9 mouse cellular contexts compared by ENCODE assay signal in genomic region chr8:119557132-119557531, GRCm38 (mm10). TPM values are rescaled to one million over a fixed set of nuclear protein-coding genes. Genes with fewer than 3 reads are reported as not detected.
DNase-seq lines count a peak whose midpoint lies in the region; ATAC-seq and TF ChIP-seq lines count a peak whose summit lies in the region.
"Had no signal": no experiment of that assay in that cellular context is flagged by ENCODE, and none has a peak within 500 bp of the region (broad histone marks: within the 10 kb centered on the region; RNA-seq: fewer than 3 reads in every experiment).

No protein-coding gene starts in this region.

- H3K79me3 ChIP-seq in C2C12 (ENCODE audit: low read depth), result peaks cover 60% of the 10 kb centered on the region

- no peak for TF ChIP-seq POLR2A in heart, adult 2 months (IDR thresholded peaks at IDR 0.05; ENCODE audit: insufficient read depth, low read depth, low read length)

- H3K79me2 ChIP-seq in heart, adult 2 months (replicated peaks; ENCODE audit: control insufficient read depth, insufficient read depth, low read length), result peaks cover 6% of the 10 kb centered on the region; the same call in 1 of the 2 replicates
- peaks cover 63% of the 10 kb centered on the region for H3K79me2 ChIP-seq in C2C12 (ENCODE audit: control insufficient read depth, insufficient read depth)

- TF ChIP-seq EP300 in heart, adult 2 months (IDR thresholded peaks at IDR 0.05; ENCODE audit: insufficient read depth, low read depth, low read length), result no peak

- DNase-seq in heart, adult 2 months, result no peak
- no peak for DNase-seq in heart, postnatal 10 days
- no peak for DNase-seq in forebrain, embryonic 14.5 days (ENCODE audit: low spot score)
- no peak for DNase-seq in right cerebral cortex, postnatal 36 days (ENCODE audit: low spot score in 2 of 2)
- DNase-seq in embryo, embryonic 9.5 days (ENCODE audit: extremely low spot score), result no peak
- DNase-seq in left cerebral cortex, adult 9 months (ENCODE audit: low spot score in 2 of 2), result no peak

- H3K4me1 ChIP-seq in heart, adult 2 months (ENCODE audit: control insufficient read depth, insufficient read depth, low read length), result peaks cover 12% of the 10 kb centered on the region
- peaks cover 18% of the 10 kb centered on the region for H3K4me1 ChIP-seq in forebrain, embryonic 14.5 days (ENCODE audit: control insufficient read depth, insufficient read depth, low read length)
- H3K4me1 ChIP-seq in liver, embryonic 16.5 days (ENCODE audit: control insufficient read depth, low read depth, low read length), result peaks cover 41% of the 10 kb centered on the region

- 42% methylated on average over 9 of the region's 9 CpGs for WGBS in heart, adult 2 months
- WGBS in forebrain, embryonic 14.5 days, result 81% methylated on average over 9 of the region's 9 CpGs
- 52% methylated on average over 9 of the region's 9 CpGs for WGBS in liver, embryonic 16.5 days (ENCODE audit: insufficient replicate concordance)

- H3K36me3 ChIP-seq in heart, adult 2 months (ENCODE audit: control insufficient read depth, insufficient read depth, low read length), result peaks cover 2% of the 10 kb centered on the region
- peaks cover 8% of the 10 kb centered on the region for H3K36me3 ChIP-seq in C2C12 (ENCODE audit: control insufficient read depth, insufficient read depth)
- H3K36me3 ChIP-seq in forebrain, embryonic 14.5 days (ENCODE audit: control insufficient read depth, insufficient read depth, low read length), result peaks cover 6% of the 10 kb centered on the region
- H3K36me3 ChIP-seq in liver, embryonic 16.5 days (ENCODE audit: control insufficient read depth, insufficient read depth), result no peaks in the 10 kb centered on the region

- H3K9me3 ChIP-seq in forebrain, embryonic 14.5 days (replicated peaks; ENCODE audit: control insufficient read depth, low read length), result no peaks in the 10 kb centered on the region
- H3K9me3 ChIP-seq in liver, embryonic 16.5 days (replicated peaks; ENCODE audit: control insufficient read depth, low read length), result no peaks in the 10 kb centered on the region

- no peak for ATAC-seq in forebrain, embryonic 14.5 days
- no peak for ATAC-seq in liver, embryonic 16.5 days (ENCODE audit: low read depth)

- H3ac ChIP-seq in C2C12 (ENCODE audit: control insufficient read depth, insufficient read length, low read depth), result peak overlapping the region; percentile 54

- H3K4me3 ChIP-seq in heart, adult 2 months, result peak overlapping the region; percentile 73
- H3K4me3 ChIP-seq in C2C12 (ENCODE audit: insufficient read depth, poor library complexity, severe bottlenecking), result peak overlapping the region; percentile 98
- H3K4me3 ChIP-seq in forebrain, embryonic 14.5 days (ENCODE audit: low read depth, low read length), result peak overlapping the region; percentile 69
- H3K4me3 ChIP-seq in liver, embryonic 16.5 days (ENCODE audit: low read depth, low read length), result peak overlapping the region; percentile 84

- H3K9ac ChIP-seq in heart, adult 2 months (ENCODE audit: low read depth, low read length), result no peak overlapping the region; the same call in 1 of the 2 replicates
- peak overlapping the region; percentile 9; the same call in 1 of the 2 replicates for H3K9ac ChIP-seq in forebrain, embryonic 14.5 days (ENCODE audit: low read length)
- H3K9ac ChIP-seq in liver, embryonic 16.5 days (ENCODE audit: low read depth, low read length), result peak overlapping the region; percentile 91

- H3K4me2 ChIP-seq in forebrain, embryonic 14.5 days (ENCODE audit: low read length), result peak overlapping the region; percentile 94
- peak overlapping the region; percentile 70 for H3K4me2 ChIP-seq in liver, embryonic 16.5 days (ENCODE audit: low read depth, low read length)

- intact Hi-C loops in heart, adult 2 months (cut with DNase I), result no loop called here
- intact Hi-C loops in heart, postnatal 10 days (cut with DNase I), result no loop called here

- no peak overlapping the region for H3K27ac ChIP-seq in heart, adult 2 months
- no peak overlapping the region for H3K27ac ChIP-seq in forebrain, embryonic 14.5 days (ENCODE audit: low read depth, low read length)
- no peak overlapping the region; the same call in 1 of the 2 replicates for H3K27ac ChIP-seq in liver, embryonic 16.5 days (ENCODE audit: low read length)

- no peaks in the 10 kb centered on the region for H3K27me3 ChIP-seq in heart, adult 2 months (ENCODE audit: control insufficient read depth, insufficient read depth, low read length)
- H3K27me3 ChIP-seq in C2C12 (ENCODE audit: control insufficient read depth, insufficient read depth, insufficient read length), result no peaks in the 10 kb centered on the region
- no peaks in the 10 kb centered on the region for H3K27me3 ChIP-seq in forebrain, embryonic 14.5 days (replicated peaks; ENCODE audit: control insufficient read depth, insufficient read depth, low read length)
- H3K27me3 ChIP-seq in liver, embryonic 16.5 days (ENCODE audit: control insufficient read depth, insufficient read depth, low read depth, low read length), result no peaks in the 10 kb centered on the region

- no peak for TF ChIP-seq CTCF in heart, adult 2 months (IDR thresholded peaks at IDR 0.05)
- no peak for TF ChIP-seq CTCF in C2C12 (IDR thresholded peaks at IDR 0.05; ENCODE audit: control insufficient read depth, insufficient read depth, insufficient read length)

TF ChIP-seq in C2C12, 6 proteins besides CTCF, POLR2A, EP300 and RAD21:
- TF ChIP-seq MYOG (IDR thresholded peaks at IDR 0.05; ENCODE audit: control insufficient read depth, extremely low read depth, insufficient read length), result no peak
- no peak for TF ChIP-seq MAX (IDR thresholded peaks at IDR 0.05)
- TF ChIP-seq FOSL1 (IDR thresholded peaks at IDR 0.05; ENCODE audit: insufficient read depth, low read length, poor library complexity, severe bottlenecking), result no peak
- no peak for TF ChIP-seq USF1 (IDR thresholded peaks at IDR 0.05; ENCODE audit: low read depth)
- no peak for TF ChIP-seq CEBPB (IDR thresholded peaks at IDR 0.05; ENCODE audit: low read depth)
- TF ChIP-seq MYOD1 (IDR thresholded peaks at IDR 0.05; ENCODE audit: control insufficient read depth, insufficient read length, low read depth), result no peak
TF ChIP-seq in C2C12: peak in this region for 0.

RNA-seq across cellular contexts. Expression of gene Mbtps1, which starts 1.4 kb away (rescaled TPM):
- 10 to 100 TPM; 32.6 to 35.4 TPM for total RNA-seq in heart, adult 2 months (2021)
- 36.6 and 51.2 TPM in 2 replicates for polyA plus RNA-seq in heart, adult 2 months (2012; rRNA removed)
- total RNA-seq in heart, postnatal 10 days (2021), result 10 to 100 TPM; 66.8 to 67.7 TPM
- polyA plus RNA-seq in C2C12 (2012; fragmentation: generic; extraction: Trizol), result 72.7 TPM
- polyA plus RNA-seq in forebrain, embryonic 14.5 days (2014; fragmentation: Nextera tagmentation; extraction: Ambion mirVana), result 50.0 and 58.4 TPM in 2 replicates
- polyA plus RNA-seq in liver, embryonic 16.5 days (2015; fragmentation: Nextera tagmentation; extraction: Ambion mirVana), result 27.6 and 29.6 TPM in 2 replicates

RNA-seq across cellular contexts. Expression of gene Hsdl1, which starts 17.9 kb away (rescaled TPM):
- total RNA-seq in heart, adult 2 months (2021), result 10 to 100 TPM; 17.6 to 20.4 TPM
- 11.9 and 15.6 TPM in 2 replicates for polyA plus RNA-seq in heart, adult 2 months (2012; rRNA removed)
- 10 to 100 TPM; 17.6 to 18.2 TPM for total RNA-seq in heart, postnatal 10 days (2021)
- 11.0 TPM for polyA plus RNA-seq in C2C12 (2012; fragmentation: generic; extraction: Trizol)
- polyA plus RNA-seq in forebrain, embryonic 14.5 days (2014; fragmentation: Nextera tagmentation; extraction: Ambion mirVana), result 183 and 202 TPM in 2 replicates
- 16.6 and 16.9 TPM in 2 replicates for polyA plus RNA-seq in liver, embryonic 16.5 days (2015; fragmentation: Nextera tagmentation; extraction: Ambion mirVana)

RNA-seq across cellular contexts. Expression of gene Dnaaf1, which starts 17.9 kb away (rescaled TPM):
- total RNA-seq in heart, adult 2 months (2021), result not detected
- polyA plus RNA-seq in heart, adult 2 months (2012; rRNA removed), result 0.12 and 0.39 TPM in 2 replicates
- total RNA-seq in heart, postnatal 10 days (2021), result not detected
- 0.01 TPM for polyA plus RNA-seq in C2C12 (2012; fragmentation: generic; extraction: Trizol)
- 0.39 and 0.40 TPM in 2 replicates for polyA plus RNA-seq in forebrain, embryonic 14.5 days (2014; fragmentation: Nextera tagmentation; extraction: Ambion mirVana)
- 0.06 and 0.08 TPM in 2 replicates for polyA plus RNA-seq in liver, embryonic 16.5 days (2015; fragmentation: Nextera tagmentation; extraction: Ambion mirVana)
- total RNA-seq: neutrophil, adult 5-6 weeks had no signal

RNA-seq across cellular contexts. Expression of gene Taf1c, which starts 47.9 kb away (rescaled TPM):
- 1 to 10 TPM; 3.6 to 3.7 TPM for total RNA-seq in heart, adult 2 months (2021)
- 6.5 and 8.7 TPM in 2 replicates for polyA plus RNA-seq in heart, adult 2 months (2012; rRNA removed)
- total RNA-seq in heart, postnatal 10 days (2021), result 1 to 10 TPM; 3.9 to 4.7 TPM
- polyA plus RNA-seq in C2C12 (2012; fragmentation: generic; extraction: Trizol), result 8.1 TPM
- polyA plus RNA-seq in forebrain, embryonic 14.5 days (2014; fragmentation: Nextera tagmentation; extraction: Ambion mirVana), result 13.7 and 15.5 TPM in 2 replicates
- polyA plus RNA-seq in liver, embryonic 16.5 days (2015; fragmentation: Nextera tagmentation; extraction: Ambion mirVana), result 5.3 and 5.5 TPM in 2 replicates

RNA-seq across cellular contexts. Expression of gene Adad2, which starts 55.4 kb away (rescaled TPM):
- not detected for total RNA-seq in heart, adult 2 months (2021)
- not detected in 2 replicates for polyA plus RNA-seq in heart, adult 2 months (2012; rRNA removed)
- total RNA-seq in heart, postnatal 10 days (2021), result not detected
- polyA plus RNA-seq in C2C12 (2012; fragmentation: generic; extraction: Trizol), result not detected
- polyA plus RNA-seq in forebrain, embryonic 14.5 days (2014; fragmentation: Nextera tagmentation; extraction: Ambion mirVana), result 0.09 TPM in 1 of 2 replicates, not detected in the other
- polyA plus RNA-seq in liver, embryonic 16.5 days (2015; fragmentation: Nextera tagmentation; extraction: Ambion mirVana), result not detected in 2 replicates
- total RNA-seq: neutrophil, adult 5-6 weeks had no signal

Comparison
In these comparisons a context has a peak if more than half of its experiments do, and no peak if none do; other contexts are left out.
1. RNA of gene Hsdl1, which starts 17.9 kb away (polyA plus RNA-seq): 183 to 202 TPM in forebrain, embryonic 14.5 days; 16.6 to 16.9 TPM in liver, embryonic 16.5 days, 11.9 to 15.6 TPM in heart, adult 2 months and 11.0 TPM in C2C12 (single experiment); every median in the first group is over 10 times any median in the second.
2. Peak in every context shown above with its lines, with median percentiles within 50 percentile points of each other: H3K4me3 ChIP-seq.